Mouse (Mus musculus) cerebellum, postnatal 10 days (tissue): ENCODE data around the gene Zic2.

Source experiments
- DNase-seq, 2 experiments: peaks; one replicate each; pipeline ENCODE4 v3.0.0; 2021; ENCODE audit warnings: mixed read lengths in 2 of 2

Gene Zic2

DNA sequence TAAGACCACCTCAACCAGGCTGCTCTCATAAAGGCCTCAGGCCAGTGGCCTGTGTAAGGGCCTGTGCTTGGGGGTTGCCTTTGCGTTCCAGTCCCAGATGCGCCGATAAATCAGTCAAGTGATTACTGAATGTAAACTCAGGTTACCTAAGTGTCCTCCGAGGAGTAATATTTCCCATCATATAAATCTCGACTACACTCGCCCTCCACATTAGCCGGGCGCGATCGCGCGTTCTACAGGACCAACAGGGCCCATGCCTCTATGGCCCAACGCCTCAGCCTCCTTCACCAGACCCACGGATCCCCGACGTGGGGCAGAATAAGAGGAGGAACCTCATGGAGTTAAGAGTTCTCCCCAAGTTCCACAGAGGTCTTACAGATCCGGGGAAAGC, 12.6 kb upstream of the Zic2 start:
- peak; percentile 43 to 58 for DNase-seq

DNA sequence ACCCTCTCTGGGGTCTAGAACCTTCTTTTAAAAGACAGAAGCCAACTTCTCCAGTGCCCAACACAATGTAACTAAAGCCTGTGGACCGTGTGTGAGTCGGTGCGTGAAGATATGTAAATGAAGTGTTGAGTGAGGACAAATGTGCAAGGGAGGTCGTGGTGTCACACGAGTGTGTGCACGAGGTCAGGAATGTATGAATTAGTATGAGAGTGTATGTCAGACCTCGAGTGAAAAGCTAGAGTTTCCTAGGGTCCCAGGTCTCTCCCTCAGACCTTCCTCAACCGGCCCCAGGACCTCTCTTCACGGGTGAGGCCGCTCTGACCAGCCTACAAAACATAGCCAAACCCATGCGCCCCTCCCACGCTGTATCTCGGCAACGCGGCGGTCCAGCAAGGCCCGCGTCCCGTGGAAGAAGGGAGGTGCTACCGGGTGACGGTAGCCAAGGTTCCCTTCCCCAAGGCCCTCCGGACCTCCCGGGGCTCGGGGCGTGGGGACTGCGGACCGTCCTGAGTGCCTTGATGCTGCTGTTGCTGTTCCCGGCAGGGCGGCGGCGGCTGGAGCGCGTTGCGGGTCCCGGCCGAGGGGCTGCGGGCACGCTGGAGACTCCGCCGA, 12.0 kb upstream of the Zic2 start:
- peak; percentile 65 to 70 for DNase-seq

DNA sequence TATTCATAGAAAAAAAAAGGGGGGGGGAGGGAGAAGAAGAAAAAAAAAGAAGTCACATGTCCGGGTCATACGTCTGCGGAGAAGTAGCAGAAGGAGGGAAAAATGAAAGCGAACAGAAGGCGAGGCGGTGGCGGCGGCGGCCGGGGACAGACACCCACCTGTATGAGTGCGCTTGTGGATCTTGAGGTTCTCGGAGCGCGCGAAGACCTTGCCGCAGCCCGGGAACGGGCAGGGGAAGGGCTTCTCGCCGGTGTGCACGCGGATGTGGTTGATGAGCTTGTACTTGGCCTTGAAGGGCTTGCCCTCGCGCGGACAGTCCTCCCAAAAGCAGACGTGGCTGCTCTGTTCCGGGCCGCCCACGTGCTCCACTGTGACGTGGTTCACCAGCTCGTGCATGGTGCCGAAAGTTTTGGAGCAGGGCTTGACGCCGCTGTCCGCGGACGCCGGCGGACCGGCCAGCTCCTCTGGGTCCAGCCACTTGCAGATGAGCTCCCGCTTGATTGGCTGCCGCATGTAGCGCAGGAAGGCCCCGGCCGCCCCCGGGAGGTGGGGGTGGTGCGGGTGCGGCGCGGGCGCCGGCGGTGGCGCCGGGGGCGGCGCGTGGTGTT, 11.4 kb upstream of the Zic2 start:
- DNase-seq, result peak; percentile 72 to 73

DNA sequence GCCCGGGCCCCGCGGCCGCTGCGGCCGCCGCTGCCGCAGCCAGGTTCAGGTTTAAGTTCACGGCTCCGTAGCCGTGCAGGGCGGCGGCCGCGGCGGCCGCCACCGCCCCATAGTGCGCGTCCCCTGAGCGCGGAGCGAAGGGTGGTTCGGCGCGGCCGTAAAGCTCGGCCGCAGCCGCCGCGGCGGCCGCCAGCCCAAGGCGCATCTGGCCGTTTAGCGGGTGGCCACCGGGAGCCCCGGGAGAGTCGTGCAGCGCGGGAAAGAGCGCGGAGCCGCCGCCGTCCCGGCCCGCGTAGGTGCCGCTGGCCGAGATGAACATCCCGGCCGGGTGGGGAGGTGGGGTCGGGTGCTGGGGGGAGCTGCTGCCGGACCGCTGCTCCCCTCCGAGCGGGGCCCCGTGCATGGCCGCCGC, 10.9 kb upstream of the Zic2 start:
- no peak for DNase-seq

DNA sequence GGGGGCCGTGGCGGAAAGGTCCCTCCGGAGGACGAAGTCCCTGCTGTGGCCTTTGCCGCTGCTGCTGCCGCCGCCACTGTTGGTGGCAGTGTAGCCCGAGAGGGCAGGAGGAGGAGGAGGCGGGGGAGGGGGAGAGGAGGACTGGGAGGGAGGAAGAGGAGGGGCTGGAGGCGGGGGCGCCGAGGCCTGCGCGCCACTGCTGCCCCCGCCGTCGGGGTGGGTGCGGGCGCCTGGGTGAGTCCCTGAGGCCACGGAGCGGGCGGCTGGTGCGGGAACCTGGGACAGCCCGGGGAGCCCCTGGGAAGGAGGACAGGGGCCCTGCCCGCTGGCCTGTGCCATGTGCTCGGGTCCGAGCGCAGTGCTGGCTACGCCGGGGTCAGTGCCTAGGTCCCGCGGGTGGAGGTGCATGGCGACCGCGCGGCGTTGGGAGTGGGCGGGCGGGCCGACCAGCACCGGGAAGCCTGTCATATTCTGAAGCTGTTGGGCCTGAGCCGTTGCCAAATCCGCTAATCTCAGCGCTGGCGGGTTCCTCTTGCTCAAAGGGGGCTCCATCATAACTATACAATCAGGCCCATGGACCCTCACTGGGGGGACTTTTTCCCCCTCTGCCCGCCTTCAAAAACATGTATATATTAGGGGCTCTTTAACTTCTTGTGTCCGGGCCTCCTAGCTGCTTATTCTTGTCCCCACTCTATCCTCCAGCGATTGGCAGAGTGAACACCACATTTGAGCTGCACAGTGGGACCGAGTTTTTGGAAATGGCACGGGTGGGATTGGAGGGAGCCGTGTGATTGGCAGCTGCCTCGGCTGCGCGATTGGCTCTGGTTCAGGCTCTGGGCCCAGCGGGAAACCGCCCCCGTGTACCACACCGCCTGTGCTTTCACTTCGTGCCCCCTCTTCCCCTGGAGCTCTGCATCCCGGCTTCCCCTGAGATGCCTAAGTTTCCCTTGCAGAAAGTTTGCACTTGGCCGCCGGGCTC, 10.2 kb upstream of the Zic2 start, which contains the start of gene Zic5:
TSS of gene Zic5 (minus strand) at position 915 of the 979 bp plus-strand sequence.
- peak; percentile 98 to 99 for DNase-seq

DNA sequence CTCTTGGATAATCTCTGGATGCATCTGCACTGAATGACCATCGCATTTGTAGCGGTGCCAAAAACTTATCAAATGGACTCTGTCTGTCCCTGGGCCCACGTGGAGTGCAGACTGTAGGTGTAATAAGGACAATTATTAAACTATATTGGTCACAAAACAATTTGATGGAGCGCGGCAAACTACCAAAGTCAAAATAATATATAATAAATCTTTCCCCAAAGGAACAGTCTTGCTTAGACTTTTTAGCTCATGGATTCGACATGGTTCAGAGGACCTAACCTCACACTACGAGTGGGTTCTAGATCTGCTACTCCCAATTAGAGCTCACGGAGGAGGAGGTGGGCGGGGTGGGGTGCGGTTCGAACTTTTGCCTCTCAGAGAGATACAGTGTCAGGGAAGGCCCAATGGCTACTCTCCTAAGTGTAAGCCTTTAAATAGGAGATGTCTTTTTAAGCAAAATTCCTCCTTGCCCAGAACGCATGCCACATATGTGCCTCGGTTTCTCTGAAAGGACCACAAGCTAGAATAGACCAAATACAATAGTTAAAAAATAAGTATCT, 9.2 kb upstream of the Zic2 start:
- peak; percentile 50 to 56 for DNase-seq

DNA sequence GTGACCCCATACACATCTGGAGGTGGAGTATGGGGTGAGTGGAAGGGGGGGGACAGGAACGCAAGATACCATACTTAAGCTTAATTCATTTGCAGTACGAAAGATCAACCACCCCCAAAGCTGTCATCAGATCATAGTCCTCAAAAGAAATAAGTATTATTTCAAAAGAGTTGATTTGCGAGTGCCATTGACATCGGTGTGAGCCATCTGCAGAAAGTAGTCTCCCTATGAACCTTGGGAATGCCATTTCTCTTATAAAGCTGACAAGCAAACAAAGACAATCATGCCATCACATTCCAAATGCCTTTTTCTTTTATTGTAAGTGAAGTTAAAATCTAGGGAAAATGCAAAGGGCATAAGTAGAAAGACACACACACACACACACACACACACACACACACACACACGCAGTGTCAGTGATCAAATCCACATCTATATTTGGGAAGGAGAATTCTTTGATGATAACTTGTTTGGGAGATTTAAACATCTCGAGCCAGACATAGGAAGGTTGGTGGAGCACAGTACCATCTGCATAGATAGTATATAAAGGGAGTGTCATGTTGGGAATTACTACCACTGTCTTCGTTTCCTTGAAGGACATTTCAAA, 8.4 kb upstream of the Zic2 start:
- peak; percentile 32 to 42 for DNase-seq

DNA sequence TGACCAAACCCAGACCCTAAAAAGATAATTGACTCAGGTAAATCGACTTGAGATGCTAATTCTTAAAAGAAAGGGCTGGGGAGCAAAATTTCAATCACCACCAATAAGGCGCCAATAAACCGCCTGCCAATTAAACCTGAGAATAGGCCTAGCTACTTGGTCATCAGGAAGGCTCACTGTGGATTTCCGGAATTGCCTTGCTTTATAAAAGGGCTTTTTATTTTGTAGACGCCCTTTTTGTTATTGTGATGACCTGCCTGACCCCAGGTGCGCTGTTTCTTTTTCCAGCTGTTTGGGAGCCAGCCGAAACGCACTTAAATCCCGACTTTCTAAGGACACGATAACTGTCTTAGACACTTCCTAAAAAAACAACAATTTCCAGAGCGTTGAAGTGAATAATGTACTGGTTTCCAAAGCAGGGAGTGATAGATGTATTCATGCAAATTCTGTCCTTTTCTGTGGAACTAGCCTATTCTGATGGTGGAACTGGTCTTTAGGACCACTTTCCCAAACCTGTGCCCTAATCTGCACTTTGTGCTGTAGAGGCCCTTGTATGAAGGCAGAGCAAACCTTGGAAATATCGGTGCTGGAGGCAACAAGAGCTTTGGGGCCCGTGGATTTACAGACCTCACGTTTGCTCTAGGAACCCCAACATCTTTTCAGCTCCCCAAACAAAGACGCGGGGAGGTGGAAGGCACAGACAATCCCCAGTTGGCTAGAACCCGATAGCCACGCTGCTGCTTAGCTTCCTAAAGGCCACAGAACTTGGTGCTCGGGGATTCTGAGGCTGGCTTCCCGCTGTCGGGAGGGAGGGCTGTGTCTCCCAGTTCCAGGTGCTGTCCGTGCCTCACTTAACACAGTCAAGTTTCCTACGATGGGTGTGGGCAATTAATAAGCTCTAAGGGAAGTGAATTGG, 7.1 kb upstream of the Zic2 start:
- peak; percentile 69 to 71 for DNase-seq

DNA sequence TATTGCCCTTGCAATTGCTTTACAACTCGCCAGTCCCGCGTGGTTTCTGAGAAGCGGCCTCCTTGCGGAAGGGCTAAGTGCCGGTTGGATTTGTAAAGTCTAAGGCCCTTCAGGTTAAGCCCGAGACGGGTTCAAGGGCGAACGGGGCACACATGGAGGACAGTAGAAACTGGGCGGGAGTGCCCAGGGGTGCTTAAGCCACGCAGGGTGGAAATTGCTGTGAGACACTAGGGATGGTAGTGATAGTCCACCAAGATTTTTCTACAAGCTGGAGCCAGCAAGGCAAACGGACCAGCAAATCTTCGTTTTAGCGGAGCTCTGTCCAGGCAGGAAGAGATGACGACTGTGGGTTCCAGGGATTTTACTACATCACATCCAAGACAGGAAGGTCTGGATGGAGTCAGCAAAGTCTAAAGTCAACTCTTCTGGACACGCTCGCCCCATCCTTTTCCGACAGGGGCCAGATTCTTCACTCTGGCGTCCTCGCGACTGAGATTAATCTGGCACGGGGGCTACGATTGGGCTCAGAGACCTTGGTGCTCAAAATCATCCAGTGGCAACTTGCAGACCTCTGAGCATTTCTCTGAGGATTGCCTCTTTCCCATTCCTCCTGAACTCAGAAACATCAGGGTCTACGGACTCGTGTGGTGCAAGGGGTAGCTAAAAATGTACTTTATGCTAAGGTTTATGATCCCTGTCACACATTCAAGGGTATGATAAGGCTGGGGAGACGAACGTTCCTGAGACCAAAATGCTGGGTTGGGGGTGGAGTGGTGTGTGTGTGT, 6.1 kb upstream of the Zic2 start:
- peak; percentile 70 to 79 for DNase-seq

DNA sequence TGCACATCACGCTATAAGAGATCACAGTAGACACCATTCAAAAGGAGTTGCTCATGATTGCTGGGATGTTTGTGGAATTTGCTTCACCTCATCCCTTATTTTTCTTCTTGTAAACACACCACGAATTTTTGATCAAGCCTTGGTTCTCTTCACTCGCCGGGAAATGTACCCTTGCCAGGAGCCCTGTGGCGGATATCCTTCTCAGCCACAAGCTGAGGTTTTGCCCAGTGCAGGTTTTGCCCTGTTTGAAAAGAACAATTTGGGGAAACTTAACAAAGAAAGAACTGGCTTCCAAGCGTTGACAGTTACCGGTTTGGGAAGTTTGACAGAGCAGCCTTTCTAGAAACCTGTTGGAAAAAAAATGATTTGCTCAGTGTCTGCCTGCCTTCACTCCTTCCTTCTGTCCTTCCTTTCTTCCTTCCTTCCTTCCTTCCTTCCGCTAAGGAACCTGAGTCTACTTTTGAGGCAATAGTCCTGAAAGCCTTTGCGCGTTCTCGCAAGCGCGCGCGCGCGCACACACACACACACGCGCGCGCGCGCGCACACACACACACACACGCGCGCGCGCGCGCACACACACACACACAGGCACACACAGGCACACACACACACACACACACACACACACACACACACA, 3.7 kb upstream of the Zic2 start:
- DNase-seq, result peak; percentile 85 to 88

DNA sequence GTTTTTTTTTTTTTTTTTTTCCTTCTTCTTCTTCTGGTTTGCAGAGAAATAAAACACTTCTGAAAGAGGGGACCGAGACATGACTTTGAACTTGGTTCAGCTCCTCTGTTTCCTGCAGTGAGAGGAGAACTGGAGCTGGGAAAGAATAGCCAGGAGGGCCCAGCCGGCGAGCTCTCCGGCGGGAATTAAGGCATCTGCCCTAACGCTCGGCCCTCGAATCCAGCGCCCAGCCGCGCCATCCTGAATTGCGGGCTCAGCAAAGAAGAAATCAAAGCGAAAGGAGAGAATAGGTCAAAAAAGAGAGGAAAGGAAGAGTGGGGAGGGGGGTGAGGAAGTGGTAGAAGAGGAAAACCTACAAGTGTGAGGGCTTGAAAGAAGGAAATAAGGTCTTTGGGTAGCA, 3.1 kb upstream of the Zic2 start:
- peak; percentile 76 for DNase-seq

DNA sequence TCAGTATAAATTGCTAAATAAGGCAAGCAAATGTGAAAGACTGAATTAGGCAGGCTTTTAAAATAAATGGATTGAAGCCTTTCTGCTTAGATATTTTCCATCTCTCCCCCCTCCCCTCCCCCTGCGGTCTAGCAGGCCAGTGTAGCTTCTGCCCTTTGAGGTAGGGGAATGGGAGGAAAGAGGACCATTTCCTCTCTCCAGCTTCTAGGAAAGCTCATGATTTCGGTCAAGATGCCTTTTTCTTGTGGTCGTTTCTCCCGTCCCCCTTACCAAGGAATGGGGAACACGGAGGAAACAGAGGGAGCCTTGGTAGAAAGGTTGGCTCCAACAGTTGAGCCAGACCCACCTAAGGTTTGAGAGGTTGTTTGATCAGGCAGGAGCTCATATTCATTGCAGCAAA, 2.6 kb upstream of the Zic2 start:
- DNase-seq, result peak; percentile 69 to 77

DNA sequence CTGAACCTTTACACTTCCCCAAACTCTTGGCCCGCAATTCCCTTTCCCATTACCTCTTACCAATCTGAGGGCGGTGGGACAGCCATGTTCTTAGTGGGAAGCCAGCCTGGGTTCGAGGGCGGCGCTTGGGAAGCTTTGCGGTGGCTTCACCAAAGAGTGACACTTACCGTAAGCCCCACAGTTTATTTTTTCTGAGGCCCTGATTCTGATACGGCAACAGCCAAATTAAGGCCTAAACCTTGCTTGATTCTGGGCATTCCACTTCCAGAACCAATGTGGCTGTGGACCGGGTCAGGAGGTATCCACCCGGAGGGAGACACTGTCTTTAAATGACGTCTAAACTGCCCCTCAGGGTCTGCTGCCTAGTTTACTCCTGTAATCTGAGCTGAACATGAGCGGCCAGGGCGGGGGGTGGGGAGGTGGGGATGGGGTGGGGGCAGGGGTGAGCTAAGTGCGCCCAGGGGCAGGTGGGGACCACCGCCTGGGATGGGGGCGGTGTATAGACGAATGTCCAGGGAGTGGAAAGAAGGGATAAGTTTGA, 2.0 kb upstream of the Zic2 start:
- DNase-seq, result peak; percentile 74 to 78

DNA sequence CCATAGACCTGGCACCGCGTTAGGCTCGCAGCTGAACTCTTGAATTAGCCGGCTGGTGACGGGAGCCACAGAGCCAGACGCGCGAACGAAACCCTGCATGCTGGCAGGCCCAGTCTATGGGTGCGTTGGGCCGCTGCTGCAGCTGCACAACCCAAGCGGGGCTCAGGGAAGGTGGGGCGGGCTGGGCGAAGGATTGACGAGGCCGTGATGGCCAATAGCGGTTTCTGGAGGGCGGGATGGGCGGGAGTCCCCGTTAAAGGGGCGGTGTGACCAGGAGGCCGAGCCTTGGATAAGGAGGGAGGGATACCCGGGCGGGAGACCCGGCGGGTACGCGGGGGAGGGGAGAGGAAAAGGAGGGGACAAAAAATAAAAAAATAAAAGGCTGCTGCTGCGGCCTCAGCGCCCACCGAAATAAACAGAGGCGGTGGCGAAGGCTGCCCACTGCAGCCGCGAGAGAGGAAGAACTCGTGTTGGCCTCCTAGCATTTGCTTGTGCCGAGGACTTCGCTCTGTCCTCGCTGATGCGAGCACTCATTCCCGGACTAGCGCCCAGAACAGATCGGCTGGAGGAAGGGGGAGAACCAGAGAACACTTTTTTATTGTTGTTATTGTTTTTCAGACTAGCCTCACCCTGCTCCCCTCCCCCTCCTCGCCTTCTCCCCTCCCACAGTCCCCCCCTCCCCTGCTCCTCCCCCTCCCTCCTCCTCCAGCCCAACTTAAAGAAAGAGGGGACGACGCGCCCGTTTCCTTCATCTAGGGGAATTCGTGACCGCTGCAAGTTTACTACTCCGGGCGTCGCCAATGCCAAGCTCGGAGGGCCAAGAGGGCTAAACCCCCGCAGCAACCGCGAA, 969 bp upstream of the Zic2 start:
- peak; percentile 93 to 97 for DNase-seq

DNA sequence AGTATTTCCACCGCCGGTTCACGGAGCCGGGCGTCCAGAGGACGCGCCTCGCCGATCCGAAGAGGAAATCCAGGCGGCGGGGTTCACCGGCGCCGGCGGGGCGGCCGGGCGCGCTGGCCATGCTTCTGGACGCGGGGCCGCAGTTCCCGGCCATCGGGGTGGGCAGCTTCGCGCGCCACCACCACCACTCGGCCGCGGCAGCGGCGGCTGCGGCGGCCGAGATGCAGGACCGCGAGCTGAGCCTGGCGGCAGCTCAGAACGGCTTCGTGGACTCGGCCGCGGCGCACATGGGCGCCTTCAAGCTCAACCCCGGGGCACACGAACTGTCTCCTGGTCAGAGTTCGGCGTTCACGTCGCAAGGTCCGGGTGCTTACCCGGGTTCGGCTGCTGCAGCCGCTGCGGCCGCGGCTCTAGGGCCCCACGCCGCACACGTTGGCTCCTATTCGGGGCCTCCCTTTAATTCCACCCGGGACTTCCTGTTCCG, 364 bp downstream of the Zic2 start:
- no peak for DNase-seq

DNA sequence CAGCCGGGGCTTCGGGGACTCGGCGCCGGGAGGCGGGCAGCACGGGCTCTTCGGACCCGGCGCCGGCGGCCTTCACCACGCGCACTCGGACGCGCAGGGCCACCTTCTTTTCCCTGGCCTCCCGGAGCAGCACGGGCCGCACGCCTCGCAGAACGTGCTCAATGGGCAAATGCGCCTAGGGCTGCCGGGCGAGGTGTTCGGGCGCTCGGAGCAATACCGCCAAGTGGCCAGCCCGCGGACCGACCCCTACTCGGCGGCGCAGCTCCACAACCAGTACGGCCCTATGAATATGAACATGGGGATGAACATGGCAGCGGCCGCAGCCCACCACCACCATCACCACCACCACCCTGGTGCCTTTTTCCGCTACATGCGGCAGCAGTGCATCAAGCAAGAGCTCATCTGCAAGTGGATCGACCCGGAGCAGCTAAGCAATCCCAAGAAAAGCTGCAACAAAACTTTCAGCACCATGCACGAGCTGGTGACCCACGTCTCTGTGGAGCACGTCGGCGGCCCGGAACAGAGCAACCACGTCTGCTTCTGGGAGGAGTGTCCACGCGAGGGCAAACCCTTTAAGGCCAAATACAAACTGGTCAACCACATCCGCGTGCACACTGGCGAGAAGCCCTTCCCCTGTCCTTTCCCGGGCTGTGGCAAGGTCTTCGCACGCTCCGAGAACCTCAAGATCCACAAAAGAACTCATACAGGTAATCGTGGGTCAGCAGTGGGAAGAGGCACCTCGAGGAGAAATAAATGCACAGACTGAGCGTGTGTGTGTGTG, 996 bp downstream of the Zic2 start:
- peak; percentile 72 to 76 for DNase-seq

DNA sequence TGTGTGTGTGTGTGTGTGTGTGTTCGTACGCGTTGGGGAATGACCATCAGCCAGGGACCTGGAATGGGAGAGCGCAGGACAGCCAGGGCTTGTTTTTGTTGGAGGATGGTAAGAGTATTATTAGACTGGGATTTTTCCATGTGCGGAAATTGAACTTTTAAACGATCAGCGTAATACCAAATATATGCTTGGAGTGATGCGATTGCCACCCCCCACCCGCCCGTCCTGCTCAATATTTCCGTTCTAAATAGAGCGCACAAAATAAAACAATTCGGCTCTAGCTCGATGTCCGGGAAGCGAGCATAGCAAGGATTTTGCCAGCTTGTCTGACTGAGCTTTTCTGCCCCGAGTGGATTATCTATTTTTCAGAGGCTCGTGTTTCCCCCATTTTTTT, 1.6 kb downstream of the Zic2 start:
- DNase-seq, result no peak

DNA sequence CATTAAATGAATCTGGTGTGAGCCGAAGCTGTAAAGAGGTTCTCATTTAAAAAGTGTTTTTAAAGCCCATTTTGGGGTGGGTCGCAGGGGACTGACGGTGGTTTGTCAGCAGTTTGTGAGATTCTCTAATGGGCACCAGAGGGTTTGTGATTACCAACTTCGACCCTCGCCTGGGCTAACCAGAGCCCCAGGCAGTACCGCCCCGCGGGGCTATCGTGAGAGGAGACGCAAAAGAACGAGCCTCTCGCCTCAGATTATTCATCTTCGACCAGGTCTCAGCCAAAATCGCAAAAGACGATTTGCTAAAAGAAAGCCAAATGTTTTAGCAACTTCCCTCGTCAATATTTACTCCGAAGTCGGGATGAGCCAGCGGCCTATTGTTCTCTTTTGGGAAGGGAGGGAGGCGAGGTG, 2.0 kb downstream of the Zic2 start:
- peak; percentile 46 to 61 for DNase-seq
